Mouse (Mus musculus) stomach, embryonic 15.5 days (tissue): Measurements from ENCODE around the gene Map3k1. TPM values are rescaled to one million over a fixed set of nuclear protein-coding genes. Genes with fewer than 3 reads are reported as not detected.
"Not testable (repeated sequence)": the region's sequence is repeated elsewhere in the genome, so short reads cannot be mapped to it uniquely, and the experiment has no call there.

Experiments
- ATAC-seq: fragments of 200-750 bp; cut with Nextera tagmentation; 2 replicates; pipeline ENCODE4 v1.8.0; 2017; ENCODE audit warnings: low read depth, moderate number of reproducible peaks, moderate TSS enrichment; ENCODE audit not compliant: insufficient read depth, low FRiP score
- H3K27ac ChIP-seq: fragments of 300-500 bp; sonication (generic); 2 replicates; pipeline ENCODE4 v1.5.1; 2015; ENCODE audit warnings: mild to moderate bottlenecking, inconsistent platforms
- H3K27me3 ChIP-seq: fragments of 300-500 bp; sonication (generic); replicated peaks from 2 replicates; pipeline ENCODE4 v1.6.1; 2015; ENCODE audit warnings: inconsistent platforms
- H3K36me3 ChIP-seq: fragments of 300-500 bp; sonication (generic); 2 replicates; pipeline ENCODE4 v1.6.1; 2015; ENCODE audit warnings: inconsistent platforms
- H3K4me1 ChIP-seq: fragments of 300-500 bp; sonication (generic); 2 replicates; pipeline ENCODE4 v1.6.1; 2015; ENCODE audit warnings: inconsistent platforms
- H3K4me2 ChIP-seq: fragments of 300-500 bp; sonication (generic); 2 replicates; pipeline ENCODE4 v1.6.1; 2015; ENCODE audit warnings: mild to moderate bottlenecking, inconsistent platforms
- H3K4me3 ChIP-seq: fragments of 300-500 bp; sonication (generic); replicated peaks from 2 replicates; pipeline ENCODE4 v1.5.1; 2015; ENCODE audit warnings: inconsistent platforms
- H3K9ac ChIP-seq: fragments of 300-500 bp; sonication (generic); 2 replicates; pipeline ENCODE4 v1.6.1; 2015; ENCODE audit warnings: inconsistent platforms
- H3K9me3 ChIP-seq: fragments of 300-500 bp; sonication (generic); 2 replicates; pipeline ENCODE4 v1.6.1; 2016; ENCODE audit warnings: inconsistent platforms
- WGBS: fragments of 180-500 bp; shearing (Covaris S2); methylation state at CpG from one replicate; pipeline ENCODE4 v1.1.7; 2015; 5-methylcytosine and 5-hydroxymethylcytosine counted together
- polyA plus RNA-seq: library from polyadenylated mRNA; unstranded; fragments of >200 nt; fragmentation: Nextera tagmentation; extraction: Ambion mirVana; gene quantifications from 2 replicates; pipeline ENCODE4 v1.2.1, GENCODE M21; 2015

Gene Map3k1
- polyA plus RNA-seq, 1 experiment from 2014 or later: 21.3 TPM

GRCm38 (mm10) chr13:111710531-111710930 is 98.3 kb downstream of the Map3k1 start:
- ATAC-seq: no peak

GRCm38 (mm10) chr13:111703952-111704351 is 104.8 kb downstream of the Map3k1 start:
- not testable (repeated sequence) for H3K9me3 ChIP-seq, ATAC-seq, H3K27me3 ChIP-seq, H3K4me3 ChIP-seq, H3K27ac ChIP-seq, H3K4me1 ChIP-seq, H3K4me2 ChIP-seq, H3K9ac ChIP-seq
- H3K36me3 ChIP-seq: peaks cover 39% of the 10 kb centered on the region
- WGBS: 90% methylated on average over 4 of the region's 4 CpGs

More at GRCm38 (mm10) chr13:111710531-111710930, 98.3 kb downstream of the Map3k1 start:
- WGBS: 80% methylated on average over 4 of the region's 4 CpGs
- Histone ChIP-seq H3K4me1 (no peaks in the 10 kb centered on the region), H3K27ac (no peak overlapping the region), H3K4me3 (no peak overlapping the region), H3K27me3 (no peaks in the 10 kb centered on the region), H3K9ac (no peak overlapping the region), H3K36me3 (peaks cover 75% of the 10 kb centered on the region), H3K4me2 (no peak overlapping the region), H3K9me3 (no peaks in the 10 kb centered on the region)

GRCm38 (mm10) chr13:111703396-111703795 is 105.4 kb downstream of the Map3k1 start:
- Histone ChIP-seq H3K4me3 (no peak overlapping the region), H3K4me2 (no peak overlapping the region), H3K9ac (no peak overlapping the region), H3K9me3 (no peaks in the 10 kb centered on the region), H3K4me1 (no peaks in the 10 kb centered on the region), H3K36me3 (peaks cover 35% of the 10 kb centered on the region), H3K27ac (no peak overlapping the region), H3K27me3 (no peaks in the 10 kb centered on the region)
- 96% methylated on average over 10 of the region's 10 CpGs for WGBS
- ATAC-seq: no peak

Other genes with a start within 250 kb of the Map3k1 start
- gene Gm10198, start 216.2 kb downstream of the Map3k1 start, polyA plus RNA-seq: not detected in 2 replicates
- gene Mier3, start 128.0 kb downstream of the Map3k1 start, polyA plus RNA-seq: 16.8 and 18.0 TPM in 2 replicates